Mouse (Mus musculus): ENCODE results near the gene Sorcs2.

Gene Sorcs2

DNA sequence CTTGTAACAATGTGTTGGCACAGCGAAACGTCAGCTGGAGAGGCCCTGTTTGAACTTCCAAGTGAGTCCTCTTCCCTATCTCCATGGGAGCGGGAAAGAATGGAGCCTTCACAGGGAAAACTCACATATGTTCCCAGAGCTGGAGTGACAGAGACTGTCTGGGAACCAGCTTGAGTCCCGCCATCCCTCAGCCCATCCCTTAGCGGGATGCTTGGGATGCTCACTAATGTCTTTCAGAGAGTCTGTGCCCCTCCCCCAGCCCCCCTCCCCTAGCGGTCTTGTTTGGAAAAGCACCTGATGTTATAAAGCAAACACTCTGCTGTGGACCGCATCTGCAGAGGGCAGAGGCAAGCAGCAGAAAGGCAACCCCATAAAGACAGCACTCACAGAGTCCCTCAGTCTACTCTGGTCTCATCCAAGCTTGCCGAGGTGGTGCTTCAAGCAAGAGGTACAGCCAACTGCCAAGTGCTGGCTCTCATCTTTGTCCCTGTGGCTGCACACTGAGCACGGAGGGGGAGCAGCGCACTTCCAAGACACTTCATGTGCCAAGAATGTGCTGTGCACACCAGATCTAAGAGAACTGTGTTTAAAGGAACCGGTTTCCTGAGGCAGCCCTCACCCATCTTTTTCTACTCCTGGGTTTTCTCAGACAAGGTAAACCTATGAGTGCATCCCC lies 3.0 kb downstream of the Sorcs2 start:
- in situ Hi-C loops (cut with MboI, MseI) = loop anchor here (5.0 to 10.0 kb wide), 3 partner anchors 73 to 368 kb away; no protein-coding TSS in a partner anchor

GRCm38 (mm10) chr5:36391751-36392150 lies 6.2 kb downstream of the Sorcs2 start:
- in situ Hi-C loops (cut with MboI, MseI) = loop anchor here in 1 of 2 experiments (10.0 kb wide), 1 partner anchor 357 kb away; no protein-coding TSS in a partner anchor

DNA sequence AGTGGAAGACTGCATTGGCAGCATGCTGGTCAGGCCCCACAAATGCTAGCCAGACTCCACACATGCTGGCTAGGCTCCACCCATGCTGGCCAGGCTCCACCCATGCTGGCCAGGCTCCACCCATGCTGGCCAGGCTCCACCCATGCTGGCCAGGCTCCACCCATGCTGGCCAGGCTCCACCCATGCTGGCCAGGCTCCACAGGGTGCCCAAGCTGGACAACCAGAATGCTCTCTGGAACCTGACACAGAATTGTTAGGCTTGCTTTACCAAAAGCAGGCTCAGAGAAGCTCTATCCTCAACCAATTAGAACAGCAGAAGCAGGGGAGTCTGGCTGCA lies 7.4 kb downstream of the Sorcs2 start:
- in situ Hi-C loops (cut with MboI, MseI) = loop anchor here in 1 of 2 experiments (10.0 kb wide), 1 partner anchor 356 kb away; no protein-coding TSS in a partner anchor

DNA sequence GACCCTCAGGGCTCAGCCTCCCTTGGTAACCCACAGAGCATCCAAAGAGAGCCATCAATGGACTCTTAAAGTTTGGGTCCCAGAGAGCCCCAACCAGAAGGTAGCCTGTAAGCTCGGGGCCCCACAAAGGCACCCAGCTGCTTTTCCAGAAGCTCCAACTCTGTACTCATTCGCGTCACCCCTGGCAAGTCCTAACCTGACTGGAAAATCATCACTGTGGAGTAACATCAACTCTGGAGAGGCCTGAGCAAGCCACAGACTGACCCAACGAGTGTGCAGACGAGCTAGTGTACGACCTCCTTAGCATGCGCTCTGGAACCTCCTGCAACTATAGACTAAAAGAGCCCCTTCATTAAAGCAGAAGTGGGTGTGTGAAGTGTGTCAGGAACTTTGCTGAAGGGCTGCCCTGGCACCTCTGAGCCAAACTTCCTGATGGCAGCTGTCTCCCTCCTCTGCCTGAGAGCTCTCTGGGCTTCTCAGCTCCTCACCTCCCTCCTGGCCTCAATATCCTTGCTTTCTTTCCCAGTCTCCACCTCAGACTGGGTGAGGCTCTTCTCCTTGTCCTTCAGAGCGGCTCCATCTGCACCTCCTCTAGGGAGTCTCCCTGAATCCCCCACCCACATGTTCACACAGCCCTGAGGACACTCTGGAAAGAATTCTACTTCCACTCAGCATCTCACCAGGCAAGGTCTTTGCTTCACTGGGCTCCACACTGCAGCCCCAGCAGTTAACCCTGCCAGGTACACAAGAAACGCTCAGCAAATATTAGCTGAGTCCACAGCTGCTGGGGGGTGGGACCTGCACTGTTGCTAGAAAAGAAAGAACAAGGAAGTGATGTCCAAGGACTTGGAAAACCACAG lies 8.0 kb downstream of the Sorcs2 start:
- in situ Hi-C loops (cut with MboI, MseI) = loop anchor here in 1 of 2 experiments (10.0 kb wide), 1 partner anchor 355 kb away; no protein-coding TSS in a partner anchor

DNA sequence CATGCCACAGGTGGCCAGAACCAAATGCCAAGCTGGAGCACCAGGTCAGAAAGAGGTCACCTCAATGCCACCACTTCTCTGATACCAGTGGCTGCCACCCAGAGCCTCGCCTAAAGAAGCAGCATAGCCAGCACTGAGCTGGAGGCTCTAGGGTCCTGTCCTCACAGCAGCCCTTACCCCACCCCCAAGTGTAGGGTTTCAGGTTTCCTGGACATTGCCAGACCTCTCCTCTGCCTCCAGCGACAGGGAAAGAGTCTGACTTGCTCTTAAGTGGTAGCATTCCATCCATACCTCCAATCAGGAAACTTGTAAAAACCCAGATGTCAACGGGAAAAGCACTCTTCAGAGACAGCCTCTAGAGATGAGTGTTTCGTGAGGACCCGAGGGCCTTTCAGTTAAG lies 12.9 kb downstream of the Sorcs2 start:
- in situ Hi-C loops (cut with MboI, MseI) = no loop called here

GRCm38 (mm10) chr5:36383431-36383830 lies 14.5 kb downstream of the Sorcs2 start:
- in situ Hi-C loops (cut with MboI, MseI) = no loop called here

DNA sequence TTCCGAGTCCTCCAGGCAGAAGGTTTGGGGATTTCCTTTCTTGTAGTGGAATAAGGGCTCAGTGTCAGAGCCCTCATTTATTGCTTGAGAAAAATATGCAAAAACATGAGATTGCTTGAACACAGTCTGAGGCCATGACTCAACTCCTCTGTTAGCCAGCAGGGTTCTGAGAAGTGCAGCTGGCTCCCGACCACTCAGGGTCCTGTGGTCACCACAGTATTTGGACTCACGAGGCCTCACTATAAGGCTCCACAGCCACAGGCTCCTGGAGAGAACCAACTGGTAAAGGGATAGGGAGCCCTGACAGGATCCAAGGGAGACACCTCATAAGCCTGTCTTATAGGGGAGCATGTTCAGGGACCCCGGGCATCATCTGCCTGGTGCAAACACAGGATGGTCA lies 15.2 kb downstream of the Sorcs2 start:
- in situ Hi-C loops (cut with MboI, MseI) = no loop called here

GRCm38 (mm10) chr5:36382134-36382693 lies 15.7 kb downstream of the Sorcs2 start:
- in situ Hi-C loops (cut with MboI, MseI) = no loop called here

DNA sequence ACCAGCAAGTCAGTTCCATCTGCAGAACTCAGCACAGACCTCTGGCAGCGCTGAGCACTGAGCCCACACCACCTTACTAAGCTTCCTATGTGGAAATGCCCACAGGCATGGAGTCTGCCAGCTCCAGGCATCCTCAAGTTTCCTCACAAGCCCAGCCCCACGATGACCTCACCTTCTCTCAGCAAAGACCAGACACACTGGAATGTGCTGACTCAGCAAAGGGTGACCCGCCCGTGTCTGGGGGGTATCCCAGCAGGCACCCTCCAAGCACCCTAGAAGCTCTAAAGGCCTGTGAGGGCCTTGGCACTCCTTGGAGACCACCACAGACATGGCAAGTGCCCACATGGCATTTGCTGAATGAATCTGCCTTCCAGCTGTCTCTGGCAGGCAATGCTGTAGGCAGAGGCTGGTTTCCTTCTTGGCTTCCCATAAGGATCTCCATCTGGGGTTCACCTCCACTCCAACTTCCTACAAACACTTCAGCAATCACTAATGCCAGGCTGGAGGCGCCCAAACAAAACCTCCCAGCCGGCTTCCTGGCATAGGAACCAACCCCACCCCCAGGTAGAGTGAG lies 17.9 kb downstream of the Sorcs2 start:
- in situ Hi-C loops (cut with MboI, MseI) = no loop called here

GRCm38 (mm10) chr5:36378370-36378738 lies 19.6 kb downstream of the Sorcs2 start:
- in situ Hi-C loops (cut with MboI, MseI) = no loop called here

DNA sequence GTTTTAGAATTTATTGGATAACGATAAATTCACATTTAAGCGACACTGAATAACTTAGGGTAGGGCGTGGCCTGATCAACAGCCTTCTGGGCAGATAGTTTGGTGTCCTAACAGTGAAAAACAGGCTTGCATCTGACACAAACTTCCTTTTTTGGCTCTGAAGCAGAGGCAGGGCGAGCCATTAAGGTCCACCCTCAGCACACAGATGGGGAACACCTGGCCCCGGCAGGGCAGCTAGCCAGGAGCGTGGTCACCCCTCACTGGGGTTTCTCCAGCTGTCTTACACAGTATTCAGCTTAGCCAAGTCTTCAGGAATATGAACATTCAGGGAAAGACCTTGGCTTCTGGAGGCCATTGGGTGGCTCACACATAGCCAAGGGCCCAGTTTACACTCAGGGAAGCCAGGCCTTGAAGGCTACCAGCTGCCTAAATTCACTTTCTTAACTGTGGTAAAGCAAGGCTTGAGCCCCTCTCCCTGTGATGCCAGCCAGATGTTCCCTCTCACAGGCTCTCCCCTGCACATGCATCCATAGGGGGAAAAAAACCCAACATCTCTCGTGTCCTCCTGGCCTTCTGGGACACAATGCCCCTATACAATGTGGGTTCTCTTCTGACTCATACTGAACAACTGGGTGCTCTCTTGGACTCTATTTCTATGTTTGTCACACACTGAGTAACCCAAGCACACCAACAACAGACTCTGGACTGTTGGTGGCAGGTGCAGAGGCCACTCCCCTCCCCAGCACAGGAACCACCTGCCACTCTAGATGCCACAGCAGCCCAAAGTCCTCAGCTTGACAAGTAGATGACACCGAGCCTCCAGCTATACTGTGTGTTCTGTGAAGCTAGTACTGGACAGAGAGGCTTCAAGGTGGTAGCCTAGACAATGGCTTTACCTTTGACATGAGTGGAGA lies 20.2 kb downstream of the Sorcs2 start:
- in situ Hi-C loops (cut with MboI, MseI) = no loop called here

- in situ Hi-C loops (cut with MboI, MseI) = no loop called here
These were observed 22.1 kb downstream of the Sorcs2 start for GRCm38 (mm10) chr5:36375886-36376285.

DNA sequence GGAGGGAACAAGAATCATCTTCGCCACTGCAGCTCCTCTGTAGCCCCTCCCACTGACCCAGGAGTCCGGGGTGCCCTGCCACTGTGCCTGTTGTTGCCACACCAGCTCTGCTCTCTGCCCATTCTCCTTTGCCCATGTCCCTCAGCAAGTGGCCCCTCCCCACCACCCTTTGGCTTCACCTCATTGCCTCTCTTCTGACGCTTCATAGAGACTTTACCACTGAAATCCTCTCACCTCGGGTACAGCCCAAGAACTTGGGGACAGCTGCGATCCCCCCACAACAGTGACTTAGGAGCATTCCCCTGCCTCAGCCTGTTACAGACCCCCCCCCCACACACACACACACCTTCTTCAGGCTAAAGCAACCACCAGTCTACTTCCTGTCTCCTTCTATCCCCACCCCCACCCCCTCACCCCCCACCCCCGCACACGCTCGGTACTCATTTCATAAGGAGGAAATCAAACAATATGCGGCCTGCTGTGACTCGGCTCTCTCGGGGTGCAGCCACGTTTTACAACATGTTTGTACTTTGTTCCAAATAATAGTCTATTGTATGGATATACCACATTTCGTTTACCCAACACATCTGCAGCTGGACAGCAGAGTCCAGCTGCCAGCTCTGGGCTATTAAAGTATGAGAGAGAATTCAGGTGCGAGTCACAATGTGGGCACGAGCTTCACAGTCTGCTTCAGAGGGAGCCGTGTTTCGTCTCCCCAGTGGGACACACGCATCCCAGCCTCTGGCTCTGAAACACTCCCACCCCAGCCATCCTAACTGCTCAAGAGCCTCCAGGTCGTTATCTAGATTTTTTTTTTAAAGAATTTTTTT lies 23.5 kb downstream of the Sorcs2 start:
- in situ Hi-C loops (cut with MboI, MseI) = no loop called here

GRCm38 (mm10) chr5:36373246-36373891 lies 24.6 kb downstream of the Sorcs2 start:
- in situ Hi-C loops (cut with MboI, MseI) = no loop called here

- in situ Hi-C loops (cut with MboI, MseI) = no loop called here
These were observed 26.2 kb downstream of the Sorcs2 start for GRCm38 (mm10) chr5:36371731-36372130.

- in situ Hi-C loops (cut with MboI, MseI) = loop anchor here in 1 of 2 experiments (10.0 kb wide), 1 partner anchor 564 kb away; no protein-coding TSS in a partner anchor
These were observed 28.7 kb downstream of the Sorcs2 start for GRCm38 (mm10) chr5:36369261-36369684.

DNA sequence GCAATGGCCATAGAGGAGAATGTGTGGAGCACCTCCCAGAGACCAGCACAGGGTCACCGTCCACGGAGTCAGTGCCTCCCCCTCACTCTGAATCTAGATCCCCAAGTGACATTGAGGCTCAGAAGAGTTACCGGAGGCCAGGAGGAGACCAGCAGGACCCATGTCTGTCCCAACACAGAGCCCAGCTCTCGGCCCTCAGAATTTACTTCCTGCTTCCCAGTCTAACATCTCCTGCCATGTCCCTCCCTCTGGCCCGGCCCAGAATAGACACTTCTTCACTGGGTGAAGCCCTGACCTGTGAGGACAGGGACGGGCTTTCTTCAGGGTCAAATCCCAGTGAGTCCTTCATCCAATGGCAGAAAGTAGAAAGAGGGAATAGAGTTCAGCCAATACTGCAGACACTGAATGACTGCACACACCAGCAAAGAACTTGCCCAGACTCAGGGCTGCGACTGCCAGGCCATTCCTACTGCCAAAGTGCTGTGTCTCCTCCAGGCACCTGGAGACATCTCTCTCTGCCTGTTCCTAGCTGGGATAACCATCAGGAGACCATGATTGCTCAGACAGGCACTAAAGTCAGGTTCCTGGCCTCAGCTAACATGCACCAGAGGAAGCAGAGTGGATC lies 29.3 kb downstream of the Sorcs2 start:
- in situ Hi-C loops (cut with MboI, MseI) = loop anchor here in 1 of 2 experiments (10.0 kb wide), 1 partner anchor 564 kb away; no protein-coding TSS in a partner anchor

- in situ Hi-C loops (cut with MboI, MseI) = loop anchor here in 1 of 2 experiments (10.0 kb wide), 1 partner anchor 563 kb away; no protein-coding TSS in a partner anchor
These were observed 30.0 kb downstream of the Sorcs2 start for GRCm38 (mm10) chr5:36367911-36368310.

DNA sequence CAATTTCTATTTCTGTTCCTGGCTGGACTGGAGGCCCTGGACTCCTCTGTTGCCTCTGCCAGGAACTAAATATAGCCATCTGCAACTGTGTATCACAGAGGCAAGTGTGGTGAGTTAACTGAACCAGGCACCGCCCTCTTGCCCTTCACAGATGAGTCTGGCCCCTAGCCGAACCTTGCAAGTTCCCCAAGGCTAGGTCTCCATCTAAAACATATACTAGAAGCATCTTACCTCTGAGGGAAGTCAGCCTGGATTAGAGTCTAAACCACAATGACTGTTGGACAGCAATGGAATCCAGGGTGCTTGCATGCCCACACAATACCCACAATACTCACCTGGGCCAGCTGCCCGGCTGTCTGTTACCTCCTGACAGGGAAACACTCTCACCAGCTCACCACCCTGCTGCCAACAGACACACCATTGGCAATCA lies 30.7 kb downstream of the Sorcs2 start:
- in situ Hi-C loops (cut with MboI, MseI) = loop anchor here in 1 of 2 experiments (10.0 kb wide), 1 partner anchor 562 kb away; no protein-coding TSS in a partner anchor
